Mouse (Mus musculus) macrophage (primary cell): Measurements from ENCODE around the gene Fcrl5. TPM values are rescaled to one million over a fixed set of nuclear protein-coding genes. Genes with fewer than 3 reads are reported as not detected.

Experiments used
- H3K27ac ChIP-seq: fragments of 350-480 bp; formaldehyde crosslinking; 2 replicates; pipeline ENCODE4 v1.9.0; 2021
- H3K36me3 ChIP-seq: fragments of 350-480 bp; formaldehyde crosslinking; 2 replicates; pipeline ENCODE4 v1.9.0; 2021; ENCODE audit errors: inconsistent target
- H3K4me3 ChIP-seq: fragments of 350-480 bp; formaldehyde crosslinking; 2 replicates; pipeline ENCODE4 v1.9.0; 2021; ENCODE audit errors: inconsistent target
- H3K79me2 ChIP-seq: fragments of 350-480 bp; formaldehyde crosslinking; 2 replicates; pipeline ENCODE4 v1.9.0; 2021; ENCODE audit errors: inconsistent target
- WGBS: methylation state at CpG from one replicate; pipeline ENCODE4 v1.1.7; 2026; ENCODE audit warnings: inconsistent platforms; ENCODE audit not compliant: missing documents; 5-methylcytosine and 5-hydroxymethylcytosine counted together
- polyA plus RNA-seq: library from polyadenylated mRNA; stranded (reverse); fragments of 250-400 nt; gene quantifications from 3 replicates; pipeline ENCODE4 v1.2.4, GENCODE M21; 2018; ENCODE audit warnings: inconsistent platforms

Fcrl5 gene
- polyA plus RNA-seq, 1 experiment from 2014 or later: 0.11 TPM

GRCm38 (mm10) chr3:87508205-87508901, 72.8 kb downstream of the Fcrl5 start:
- no peak overlapping the region for H3K4me3 ChIP-seq
- no peak overlapping the region for H3K27ac ChIP-seq
- 42% methylated on average over 17 of the region's 17 CpGs for WGBS
- no peaks in the 10 kb centered on the region for H3K36me3 ChIP-seq
- no peaks in the 10 kb centered on the region for H3K79me2 ChIP-seq

GRCm38 (mm10) chr3:87509061-87509460, 73.5 kb downstream of the Fcrl5 start:
- no peak overlapping the region for H3K27ac ChIP-seq
- 34% methylated on average over 4 of the region's 4 CpGs for WGBS
- no peaks in the 10 kb centered on the region for H3K79me2 ChIP-seq
- H3K36me3 ChIP-seq: no peaks in the 10 kb centered on the region
- no peak overlapping the region for H3K4me3 ChIP-seq

GRCm38 (mm10) chr3:87510832-87511231, 75.3 kb downstream of the Fcrl5 start:
- Histone ChIP-seq H3K36me3 (no peaks in the 10 kb centered on the region), H3K79me2 (no peaks in the 10 kb centered on the region), H3K27ac (no peak overlapping the region), H3K4me3 (no peak overlapping the region)
- WGBS: 95% methylated on average over 8 of the region's 9 CpGs

GRCm38 (mm10) chr3:87511971-87512765, 76.6 kb downstream of the Fcrl5 start:
- Histone ChIP-seq H3K4me3 (peak overlapping the region; percentile 14), H3K36me3 (no peaks in the 10 kb centered on the region), H3K79me2 (no peaks in the 10 kb centered on the region), H3K27ac (peak overlapping the region; percentile 58)
- WGBS: 21% methylated on average over 16 of the region's 16 CpGs

- H3K36me3 ChIP-seq: no peaks in the 10 kb centered on the region
- H3K79me2 ChIP-seq: no peaks in the 10 kb centered on the region
- 20% methylated on average over 13 of the region's 13 CpGs for WGBS
- no peak overlapping the region for H3K4me3 ChIP-seq
- peak overlapping the region; percentile 87 for H3K27ac ChIP-seq
Observed at GRCm38 (mm10) chr3:87515567-87516081, 80.1 kb downstream of the Fcrl5 start.

- Histone ChIP-seq H3K27ac (no peak overlapping the region), H3K79me2 (no peaks in the 10 kb centered on the region), H3K36me3 (no peaks in the 10 kb centered on the region), H3K4me3 (no peak overlapping the region)
Observed at GRCm38 (mm10) chr3:87518425-87518824, 82.9 kb downstream of the Fcrl5 start.

- WGBS: 17% methylated on average over 4 of the region's 4 CpGs
- Histone ChIP-seq H3K79me2 (peaks cover 5% of the 10 kb centered on the region), H3K27ac (peak overlapping the region; percentile 88), H3K4me3 (no peak overlapping the region), H3K36me3 (no peaks in the 10 kb centered on the region)
Observed at GRCm38 (mm10) chr3:87521126-87521525, 85.6 kb downstream of the Fcrl5 start.

- peaks cover 12% of the 10 kb centered on the region for H3K79me2 ChIP-seq
- no peak overlapping the region for H3K4me3 ChIP-seq
- H3K36me3 ChIP-seq: no peaks in the 10 kb centered on the region
- WGBS: 75% methylated on average over 1 of the region's 1 CpGs
- peak overlapping the region; percentile 88 for H3K27ac ChIP-seq
Observed at GRCm38 (mm10) chr3:87521833-87522232, 86.3 kb downstream of the Fcrl5 start.

- no peak overlapping the region for H3K27ac ChIP-seq
- H3K79me2 ChIP-seq: peaks cover 31% of the 10 kb centered on the region
- 86% methylated on average over 8 of the region's 9 CpGs for WGBS
- H3K4me3 ChIP-seq: no peak overlapping the region
- no peaks in the 10 kb centered on the region for H3K36me3 ChIP-seq
Observed at GRCm38 (mm10) chr3:87523701-87524100, 88.1 kb downstream of the Fcrl5 start.

GRCm38 (mm10) chr3:87525043-87525836, 89.7 kb downstream of the Fcrl5 start, which contains the start of gene Etv3:
Etv3 (plus strand) TSS chr3:87525407.
- peaks cover 5% of the 10 kb centered on the region for H3K36me3 ChIP-seq
- H3K27ac ChIP-seq: peak within 1 kb of the TSS; percentile 80
- WGBS: 5% methylated on average over 62 of the region's 64 CpGs
- peak within 1 kb of the TSS; percentile 79 for H3K4me3 ChIP-seq
- H3K79me2 ChIP-seq: peaks cover 46% of the 10 kb centered on the region

- Histone ChIP-seq H3K36me3 (peaks cover 12% of the 10 kb centered on the region), H3K27ac (peak overlapping the region; percentile 80), H3K4me3 (peak overlapping the region; percentile 79), H3K79me2 (peaks cover 54% of the 10 kb centered on the region)
- WGBS: 2% methylated on average over 27 of the region's 27 CpGs
Observed at GRCm38 (mm10) chr3:87525837-87526570, 90.4 kb downstream of the Fcrl5 start.

GRCm38 (mm10) chr3:87527139-87527538, 91.6 kb downstream of the Fcrl5 start:
- WGBS: 60% methylated on average over 12 of the region's 12 CpGs
- H3K27ac ChIP-seq: peak overlapping the region; percentile 80
- peaks cover 24% of the 10 kb centered on the region for H3K36me3 ChIP-seq
- H3K79me2 ChIP-seq: peaks cover 65% of the 10 kb centered on the region
- H3K4me3 ChIP-seq: peak overlapping the region; percentile 79

GRCm38 (mm10) chr3:87528021-87528420, 92.4 kb downstream of the Fcrl5 start:
- H3K79me2 ChIP-seq: peaks cover 74% of the 10 kb centered on the region
- H3K36me3 ChIP-seq: peaks cover 31% of the 10 kb centered on the region
- 72% methylated on average over 6 of the region's 8 CpGs for WGBS
- peak overlapping the region; percentile 80; the same call in 1 of the 2 replicates for H3K27ac ChIP-seq
- no peak overlapping the region; the same call in 1 of the 2 replicates for H3K4me3 ChIP-seq

- Histone ChIP-seq H3K36me3 (peaks cover 39% of the 10 kb centered on the region), H3K79me2 (peaks cover 82% of the 10 kb centered on the region), H3K4me3 (no peak overlapping the region), H3K27ac (peak overlapping the region; percentile 80)
- WGBS: 38% methylated on average over 8 of the region's 8 CpGs
Observed at GRCm38 (mm10) chr3:87528841-87529240, 93.3 kb downstream of the Fcrl5 start.
